Mouse (Mus musculus): Measurements from ENCODE around the gene Tnrc6c. TPM values are rescaled to one million over a fixed set of nuclear protein-coding genes. Genes with fewer than 3 reads are reported as not detected.
A peak's percentile ranks its signal among the peaks of the same experiment; 100 is the strongest.

The Tnrc6c gene
- polyA plus RNA-seq, 1 experiment, result 24.8 TPM

GRCm38 (mm10) chr11:117713375-117713774, 59.3 kb downstream of the Tnrc6c start:
- no peak overlapping the region for H3K27ac ChIP-seq (ENCODE audit: insufficient read depth, low read length)
- H3K4me3 ChIP-seq (ENCODE audit: insufficient read depth, low read length), result no peak overlapping the region
- no peaks in the 10 kb centered on the region for H3K4me1 ChIP-seq (ENCODE audit: control insufficient read depth, insufficient read depth, low read length)
- TF ChIP-seq CTCF (IDR thresholded peaks at IDR 0.05; ENCODE audit: borderline replicate concordance, insufficient read depth, low read length), result no peak
- no peak for TF ChIP-seq POLR2A (IDR thresholded peaks at IDR 0.05; ENCODE audit: low read depth, low read length)

- no peak overlapping the region for H3K27ac ChIP-seq (ENCODE audit: insufficient read depth, low read length)
- H3K4me3 ChIP-seq (ENCODE audit: insufficient read depth, low read length), result no peak overlapping the region
- no peak for TF ChIP-seq POLR2A (IDR thresholded peaks at IDR 0.05; ENCODE audit: low read depth, low read length)
- TF ChIP-seq CTCF (IDR thresholded peaks at IDR 0.05; ENCODE audit: borderline replicate concordance, insufficient read depth, low read length), result no peak
- no peaks in the 10 kb centered on the region for H3K4me1 ChIP-seq (ENCODE audit: control insufficient read depth, insufficient read depth, low read length)
Observed at GRCm38 (mm10) chr11:117718838-117719237, 64.7 kb downstream of the Tnrc6c start.

GRCm38 (mm10) chr11:117724604-117725301, 70.7 kb downstream of the Tnrc6c start:
- no peak overlapping the region for H3K27ac ChIP-seq (ENCODE audit: insufficient read depth, low read length)
- H3K4me3 ChIP-seq (ENCODE audit: insufficient read depth, low read length), result no peak overlapping the region
- TF ChIP-seq CTCF (IDR thresholded peaks at IDR 0.05; ENCODE audit: borderline replicate concordance, insufficient read depth, low read length), result no peak
- TF ChIP-seq POLR2A (IDR thresholded peaks at IDR 0.05; ENCODE audit: low read depth, low read length), result no peak
- peaks cover 5% of the 10 kb centered on the region; the same call in 1 of the 2 replicates for H3K4me1 ChIP-seq (ENCODE audit: control insufficient read depth, insufficient read depth, low read length)

DNA sequence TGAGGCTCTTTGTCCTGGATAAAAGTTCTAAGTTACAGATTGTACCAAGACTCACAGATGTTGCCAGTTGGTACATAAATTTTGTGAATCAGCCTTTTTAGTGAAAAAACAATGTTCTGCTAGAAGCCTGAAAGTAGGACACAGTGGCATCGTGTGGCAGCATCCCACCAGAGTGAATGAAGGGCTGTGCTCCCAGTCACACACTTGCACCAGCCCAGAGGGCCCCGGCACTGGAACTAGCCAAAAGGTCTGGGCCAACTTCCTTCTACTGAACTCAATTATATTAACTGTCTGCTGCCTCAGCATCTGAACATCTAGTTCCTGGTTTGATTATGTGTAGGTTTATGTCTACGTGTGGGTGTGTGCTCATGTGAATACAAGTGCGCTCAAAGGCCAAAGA, 72.9 kb downstream of the Tnrc6c start:
- H3K4me1 ChIP-seq (ENCODE audit: control insufficient read depth, insufficient read depth, low read length), result peaks cover 5% of the 10 kb centered on the region; the same call in 1 of the 2 replicates
- H3K27ac ChIP-seq (ENCODE audit: insufficient read depth, low read length), result no peak overlapping the region
- TF ChIP-seq CTCF (IDR thresholded peaks at IDR 0.05; ENCODE audit: borderline replicate concordance, insufficient read depth, low read length), result no peak
- no peak overlapping the region for H3K4me3 ChIP-seq (ENCODE audit: insufficient read depth, low read length)

DNA sequence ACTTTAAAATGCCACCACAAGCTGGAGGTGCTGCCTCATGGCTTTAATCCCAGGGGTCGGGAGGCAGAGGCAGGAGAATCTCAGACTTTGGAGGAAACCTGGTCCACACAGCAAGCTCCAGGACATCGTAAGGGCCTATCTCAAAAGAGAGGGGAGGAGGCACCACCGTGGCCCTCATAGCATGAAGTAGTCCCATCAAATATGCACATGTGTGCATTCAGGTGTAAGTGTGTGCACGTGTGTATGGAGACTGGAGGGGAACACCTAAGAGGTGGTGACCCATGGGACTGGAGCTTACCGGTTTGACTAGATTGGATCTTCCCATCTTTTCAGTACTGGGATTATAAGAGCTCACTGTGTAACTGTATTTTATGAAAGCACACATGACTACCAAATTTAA, 74.2 kb downstream of the Tnrc6c start:
- TF ChIP-seq POLR2A (IDR thresholded peaks at IDR 0.05; ENCODE audit: low read depth, low read length) (no peak), CTCF (IDR thresholded peaks at IDR 0.05; ENCODE audit: borderline replicate concordance, insufficient read depth, low read length) (no peak)
- Histone ChIP-seq H3K4me3 (ENCODE audit: insufficient read depth, low read length) (no peak overlapping the region), H3K27ac (ENCODE audit: insufficient read depth, low read length) (peak overlapping the region; percentile 31; the same call in 1 of the 2 replicates), H3K4me1 (ENCODE audit: control insufficient read depth, insufficient read depth, low read length) (peaks cover 5% of the 10 kb centered on the region; the same call in 1 of the 2 replicates)

DNA sequence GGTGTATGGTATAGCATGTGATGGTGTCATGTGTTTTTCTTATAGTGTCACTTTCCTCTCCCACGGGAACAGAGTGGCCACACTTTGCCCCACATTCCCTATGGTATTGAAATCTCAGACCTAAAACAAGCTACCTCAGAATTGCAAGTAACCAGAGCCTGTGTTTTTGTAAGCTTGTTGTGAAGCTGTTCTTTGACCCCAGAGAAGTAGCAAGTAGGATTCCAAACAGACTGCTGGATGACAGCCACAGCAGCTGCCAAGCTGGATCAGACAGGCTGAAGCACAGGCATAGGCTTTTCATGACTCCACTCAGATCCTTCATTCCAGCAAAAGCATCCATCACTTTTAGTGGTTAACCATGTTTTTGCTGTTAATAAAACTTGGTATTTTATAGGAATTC, 74.8 kb downstream of the Tnrc6c start:
- peak overlapping the region; percentile 31; the same call in 1 of the 2 replicates for H3K27ac ChIP-seq (ENCODE audit: insufficient read depth, low read length)
- TF ChIP-seq POLR2A (IDR thresholded peaks at IDR 0.05; ENCODE audit: low read depth, low read length), result no peak
- TF ChIP-seq CTCF (IDR thresholded peaks at IDR 0.05; ENCODE audit: borderline replicate concordance, insufficient read depth, low read length), result no peak
- no peak overlapping the region for H3K4me3 ChIP-seq (ENCODE audit: insufficient read depth, low read length)
- peaks cover 5% of the 10 kb centered on the region; the same call in 1 of the 2 replicates for H3K4me1 ChIP-seq (ENCODE audit: control insufficient read depth, insufficient read depth, low read length)

- no peak overlapping the region for H3K4me3 ChIP-seq (ENCODE audit: insufficient read depth, low read length)
- H3K4me1 ChIP-seq (ENCODE audit: control insufficient read depth, insufficient read depth, low read length), result peaks cover 5% of the 10 kb centered on the region; the same call in 1 of the 2 replicates
- TF ChIP-seq POLR2A (IDR thresholded peaks at IDR 0.05; ENCODE audit: low read depth, low read length), result no peak
- no peak for TF ChIP-seq CTCF (IDR thresholded peaks at IDR 0.05; ENCODE audit: borderline replicate concordance, insufficient read depth, low read length)
- H3K27ac ChIP-seq (ENCODE audit: insufficient read depth, low read length), result 0 out of 2 replicates have a peak overlapping the region, but pooled peaks have one; percentile 15
Observed at GRCm38 (mm10) chr11:117729341-117729740, 75.3 kb downstream of the Tnrc6c start.

DNA sequence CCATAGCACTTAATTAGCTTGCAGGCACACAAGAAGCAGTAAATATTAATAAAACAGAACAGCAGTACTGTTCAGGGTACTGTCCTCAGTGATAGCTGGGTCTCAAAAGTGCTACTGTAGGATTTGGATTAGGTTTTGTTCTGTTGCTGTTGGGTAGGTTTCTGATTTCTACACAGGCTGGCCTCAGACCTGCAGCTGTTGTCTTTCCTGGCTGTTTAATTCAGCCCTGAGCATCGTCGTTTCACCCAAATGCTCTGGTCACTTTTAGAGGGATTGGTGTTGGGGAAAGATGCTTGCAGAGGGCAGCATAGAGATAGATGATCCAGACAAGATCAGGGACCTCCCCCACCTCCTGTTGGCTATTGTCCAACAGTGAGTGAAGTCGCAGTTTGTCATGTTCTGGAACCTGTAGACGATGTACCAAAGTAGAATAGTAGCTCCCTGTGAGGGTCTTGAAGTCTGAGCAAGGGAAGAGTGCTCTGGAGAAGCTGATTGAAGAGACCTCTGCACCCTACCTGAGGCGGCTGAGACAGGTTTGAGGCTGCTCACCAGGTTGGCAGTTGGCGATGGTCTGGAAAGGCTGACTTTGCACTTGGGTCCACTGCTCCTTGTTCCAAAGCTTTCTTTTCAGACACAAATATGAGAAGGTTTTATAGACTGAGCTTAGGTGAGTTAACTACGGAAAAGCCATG, 75.9 kb downstream of the Tnrc6c start:
- no peak overlapping the region for H3K4me3 ChIP-seq (ENCODE audit: insufficient read depth, low read length)
- H3K4me1 ChIP-seq (ENCODE audit: control insufficient read depth, insufficient read depth, low read length), result peaks cover 5% of the 10 kb centered on the region; the same call in 1 of the 2 replicates
- 0 out of 2 replicates have a peak overlapping the region, but pooled peaks have one; percentile 15 for H3K27ac ChIP-seq (ENCODE audit: insufficient read depth, low read length)
- no peak for TF ChIP-seq CTCF (IDR thresholded peaks at IDR 0.05; ENCODE audit: borderline replicate concordance, insufficient read depth, low read length)
- no peak for TF ChIP-seq POLR2A (IDR thresholded peaks at IDR 0.05; ENCODE audit: low read depth, low read length)

DNA sequence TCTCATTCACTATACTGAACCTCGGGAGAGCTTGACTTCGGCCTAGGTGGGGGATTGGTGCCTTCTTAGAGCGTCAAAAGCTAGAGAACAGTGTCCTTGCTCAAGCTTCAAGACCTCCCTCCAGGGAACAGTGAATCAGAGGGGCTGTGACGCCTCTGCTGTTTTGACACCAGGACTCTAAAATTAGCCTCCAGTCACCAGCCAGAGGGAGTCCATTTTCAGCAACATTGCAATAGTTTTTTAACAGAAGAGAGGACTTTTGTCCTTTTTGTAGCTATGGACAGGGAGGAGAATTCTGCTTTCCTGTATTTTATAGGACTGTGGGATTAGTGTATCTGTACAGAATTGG, 76.4 kb downstream of the Tnrc6c start:
- Histone ChIP-seq H3K27ac (ENCODE audit: insufficient read depth, low read length) (no peak overlapping the region), H3K4me1 (ENCODE audit: control insufficient read depth, insufficient read depth, low read length) (peaks cover 5% of the 10 kb centered on the region; the same call in 1 of the 2 replicates), H3K4me3 (ENCODE audit: insufficient read depth, low read length) (no peak overlapping the region)
- TF ChIP-seq CTCF (IDR thresholded peaks at IDR 0.05; ENCODE audit: borderline replicate concordance, insufficient read depth, low read length) (no peak), POLR2A (IDR thresholded peaks at IDR 0.05; ENCODE audit: low read depth, low read length) (no peak)

DNA sequence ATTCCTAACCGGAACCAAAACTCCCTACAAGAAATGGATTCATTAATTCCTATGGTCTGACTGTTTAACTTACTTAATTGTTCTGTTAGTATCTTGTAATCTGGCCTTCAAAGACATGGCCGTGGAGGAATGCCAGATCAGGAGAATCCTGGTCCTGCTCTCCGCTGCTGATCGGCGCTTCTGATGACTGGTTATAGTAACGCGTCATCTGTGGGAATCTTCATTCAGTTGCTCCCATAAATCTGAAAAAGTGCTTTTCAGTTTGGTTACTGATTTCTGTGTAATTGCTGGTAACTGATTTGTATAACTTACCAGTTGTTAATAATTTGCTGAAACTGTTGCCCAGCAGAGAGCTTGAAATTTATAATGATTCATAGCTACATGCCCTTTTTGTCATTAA, 77.4 kb downstream of the Tnrc6c start:
- Histone ChIP-seq H3K4me3 (ENCODE audit: insufficient read depth, low read length) (no peak overlapping the region), H3K27ac (ENCODE audit: insufficient read depth, low read length) (no peak overlapping the region), H3K4me1 (ENCODE audit: control insufficient read depth, insufficient read depth, low read length) (peaks cover 8% of the 10 kb centered on the region; the same call in 1 of the 2 replicates)
- TF ChIP-seq CTCF (IDR thresholded peaks at IDR 0.05; ENCODE audit: borderline replicate concordance, insufficient read depth, low read length) (no peak), POLR2A (IDR thresholded peaks at IDR 0.05; ENCODE audit: low read depth, low read length) (no peak)

All from embryonic fibroblast, embryonic 13.5 days (primary cell).